Comparison of ENCODE assay signal across 9 mouse cellular contexts in the genomic region with DNA sequence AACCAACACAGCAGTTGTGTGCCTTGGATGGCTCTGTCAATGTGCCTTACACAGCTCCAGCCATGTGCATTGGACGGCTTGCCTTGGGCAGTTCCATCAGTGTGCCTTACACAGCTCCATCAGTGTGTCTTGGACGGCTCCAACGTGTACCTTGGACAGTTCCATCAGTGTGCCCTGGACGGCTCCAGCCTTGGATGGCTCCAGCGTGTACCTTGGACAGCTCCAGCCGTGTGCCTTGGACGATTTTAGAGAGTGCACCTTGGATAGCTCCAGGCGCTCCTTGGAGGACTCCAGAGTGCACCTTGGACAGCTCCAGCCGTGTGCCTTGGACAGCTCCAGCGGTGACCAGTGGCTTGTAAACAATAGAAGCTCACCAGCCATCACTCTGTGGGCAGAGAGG.
DNase-seq lines count a peak whose midpoint lies in the region; ATAC-seq and TF ChIP-seq lines count a peak whose summit lies in the region.
"Had no signal": no experiment of that assay in that cellular context is flagged by ENCODE, and none has a peak within 500 bp of the region (broad histone marks: within the 10 kb centered on the region; RNA-seq: fewer than 3 reads in every experiment).

No protein-coding gene starts in this region.

- no peak overlapping the region for H3K9ac ChIP-seq in heart, adult 2 months (ENCODE audit: low read depth, low read length)
- H3K9ac ChIP-seq in limb, embryonic 15.5 days = no peak overlapping the region

- H3K9me3 ChIP-seq in limb, embryonic 15.5 days = no peaks in the 10 kb centered on the region; the same call in 1 of the 2 replicates

- no peak overlapping the region for H3K4me2 ChIP-seq in limb, embryonic 15.5 days

- TF ChIP-seq POLR2A in heart, adult 2 months (IDR thresholded peaks at IDR 0.05; ENCODE audit: insufficient read depth, low read depth, low read length) = no peak

- no peak for TF ChIP-seq EP300 in heart, adult 2 months (IDR thresholded peaks at IDR 0.05; ENCODE audit: insufficient read depth, low read depth, low read length)

- no peaks in the 10 kb centered on the region for H3K36me3 ChIP-seq in heart, adult 2 months (ENCODE audit: control insufficient read depth, insufficient read depth, low read length)
- H3K36me3 ChIP-seq in limb, embryonic 15.5 days = no peaks in the 10 kb centered on the region

- WGBS in heart, adult 2 months = 13% methylated on average over 10 of the region's 10 CpGs
- WGBS in limb, embryonic 15.5 days = 14% methylated on average over 10 of the region's 10 CpGs

- no peak overlapping the region for H3K27ac ChIP-seq in heart, adult 2 months
- no peak overlapping the region for H3K27ac ChIP-seq in limb, embryonic 15.5 days

- H3K27me3 ChIP-seq in heart, adult 2 months (ENCODE audit: control insufficient read depth, insufficient read depth, low read length) = no peaks in the 10 kb centered on the region
- H3K27me3 ChIP-seq in limb, embryonic 15.5 days = no peaks in the 10 kb centered on the region
- H3K27me3 ChIP-seq: CH12.LX had no signal

- intact Hi-C loops in heart, adult 2 months (cut with DNase I) = no loop called here
- intact Hi-C loops in heart, postnatal 14 days (cut with DNase I) = no loop called here

- no peak for TF ChIP-seq CTCF in heart, adult 2 months (IDR thresholded peaks at IDR 0.05)

- no peak overlapping the region for H3K4me3 ChIP-seq in heart, adult 2 months
- H3K4me3 ChIP-seq in limb, embryonic 15.5 days = no peak overlapping the region

- peak; percentile 14 to 15 for DNase-seq in heart, adult 18-20 months
- DNase-seq in heart, adult 2 months = no peak
- DNase-seq in adrenal gland, postnatal 14 days = peak; percentile 81
- DNase-seq in heart, postnatal 14 days = peak; percentile 34 to 57
- DNase-seq in retina, postnatal 1 day = peak; percentile 72
- no peak for DNase-seq in frontal cortex, postnatal 36 days (ENCODE audit: low spot score in 2 of 2)
- DNase-seq in thymus, postnatal 36 days = no peak

- ATAC-seq in limb, embryonic 15.5 days (ENCODE audit: insufficient number of reproducible peaks, low FRiP score, low TSS enrichment, low read depth) = peak; percentile 56; the same call in 1 of the 2 replicates

- no peaks in the 10 kb centered on the region for H3K79me2 ChIP-seq in heart, adult 2 months (replicated peaks; ENCODE audit: control insufficient read depth, insufficient read depth, low read length)

- H3K4me1 ChIP-seq in heart, adult 2 months (ENCODE audit: control insufficient read depth, insufficient read depth, low read length) = no peaks in the 10 kb centered on the region
- H3K4me1 ChIP-seq in limb, embryonic 15.5 days = no peaks in the 10 kb centered on the region

Comparison
In these comparisons a context has a peak if more than half of its experiments do, and no peak if none do; other contexts are left out.
1. DNase-seq: peak in heart, adult 18-20 months (2 of 2), adrenal gland, postnatal 14 days (single experiment), heart, postnatal 14 days (2 of 2) and retina, postnatal 1 day (single experiment); none in heart, adult 2 months (0 of 2), frontal cortex, postnatal 36 days (0 of 2) and thymus, postnatal 36 days (0 of 2).